Mouse (Mus musculus) CH12.LX (cell line): Measurements from ENCODE around the gene Lix1l. TPM values are rescaled to one million over a fixed set of nuclear protein-coding genes. Genes with fewer than 3 reads are reported as not detected.
A peak's percentile ranks its signal among the peaks of the same experiment; 100 is the strongest.

Experiments used
- DNase-seq: peaks from one replicate; pipeline ENCODE4 v3.0.0-alpha.2; 2013; ENCODE audit errors: extremely low read depth
- H3K27ac ChIP-seq: 2 replicates; pipeline ENCODE4 v1.5.1; 2012; ENCODE audit warnings: low read depth, mild to moderate bottlenecking, control low read depth, moderate library complexity; ENCODE audit not compliant: insufficient read depth
- H3K27me3 ChIP-seq: replicated peaks from 2 replicates; pipeline ENCODE3; 2012; ENCODE audit warnings: inconsistent platforms
- H3K36me3 ChIP-seq, 2 experiments: replicated peaks in 1 of 2; 2 replicates each; pipeline versions ENCODE3 to v1.6.1; 2012; ENCODE audit warnings: inconsistent platforms in 1 of 2, low read length in 1 of 2, mild to moderate bottlenecking in 1 of 2, mixed read lengths in 1 of 2, moderate library complexity in 1 of 2; ENCODE audit not compliant: control insufficient read depth in 1 of 2, insufficient read depth in 1 of 2
- H3K4me1 ChIP-seq, 2 experiments: 2 replicates each; pipeline ENCODE4 v1.6.1; 2012; ENCODE audit warnings: inconsistent platforms in 1 of 2, moderate library complexity in 1 of 2; ENCODE audit not compliant: insufficient read depth in 2 of 2, control insufficient read depth in 1 of 2
- H3K4me2 ChIP-seq: 2 replicates; pipeline ENCODE4 v1.6.1; 2012; ENCODE audit warnings: low read depth, mild to moderate bottlenecking, control low read depth; ENCODE audit not compliant: poor library complexity, insufficient read depth, severe bottlenecking
- H3K4me3 ChIP-seq, 3 experiments: fragments of 150-350 bp in 1 of 3; sonication (generic) in 1 of 3; replicated peaks in 1 of 3; 2 replicates each; pipeline versions ENCODE3 to v1.5.1; 2011 to 2012; ENCODE audit warnings: low read depth in 2 of 3, low read length in 2 of 3, mild to moderate bottlenecking in 2 of 3, moderate library complexity in 2 of 3, control low read depth in 1 of 3, improper control_type of control experiment in 1 of 3, inconsistent platforms in 1 of 3, mixed read lengths in 1 of 3; ENCODE audit not compliant: poor library complexity in 1 of 3
- H3K79me2 ChIP-seq: replicated peaks from 2 replicates; pipeline ENCODE4 v1.6.1; 2012; ENCODE audit warnings: mild to moderate bottlenecking, moderate library complexity; ENCODE audit not compliant: control insufficient read depth, poor library complexity, insufficient read depth, severe bottlenecking; ENCODE audit errors: extremely low read depth
- H3K9ac ChIP-seq: 2 replicates; pipeline ENCODE4 v1.6.1; 2012; ENCODE audit warnings: low read depth, mild to moderate bottlenecking, control low read depth, moderate library complexity; ENCODE audit not compliant: insufficient read depth
- H3K9me3 ChIP-seq: replicated peaks from 2 replicates; pipeline ENCODE3; 2012; ENCODE audit warnings: low read length, inconsistent platforms, mixed read lengths
- BHLHE40 ChIP-seq: IDR thresholded peaks from 2 replicates; pipeline ENCODE4 v1.6.1; 2011; ENCODE audit warnings: mild to moderate bottlenecking, low read depth, low read length, improper control_type of control experiment
- CTCF ChIP-seq, 2 experiments: IDR thresholded peaks in 1 of 2; conservative IDR thresholded peaks in 1 of 2; 2 replicates each; pipeline ENCODE4 v1.5.1; 2011 to 2012; ENCODE audit warnings: low read depth in 2 of 2, low read length in 2 of 2, improper control_type of control experiment in 1 of 2, inconsistent platforms in 1 of 2, mild to moderate bottlenecking in 1 of 2, moderate library complexity in 1 of 2
- E2F4 ChIP-seq: IDR thresholded peaks from 2 replicates; pipeline ENCODE4 v1.6.1; 2011; ENCODE audit warnings: low read depth, low read length, improper control_type of control experiment; ENCODE audit not compliant: insufficient replicate concordance
- ELF1 ChIP-seq: IDR thresholded peaks from 2 replicates; pipeline ENCODE4 v1.6.1; 2014; ENCODE audit warnings: low read depth, mild to moderate bottlenecking, inconsistent platforms, low read length, improper control_type of control experiment
- ETS1 ChIP-seq: conservative IDR thresholded peaks from 2 replicates; pipeline ENCODE4 v1.6.1; 2012; ENCODE audit warnings: low read depth, mild to moderate bottlenecking, inconsistent platforms, low read length, improper control_type of control experiment, moderate library complexity
- GABPA ChIP-seq: IDR thresholded peaks from 2 replicates; pipeline ENCODE4 v1.6.1; 2012; ENCODE audit warnings: low read depth, low read length, improper control_type of control experiment, inconsistent platforms; ENCODE audit not compliant: insufficient replicate concordance
- IRF4 ChIP-seq: IDR thresholded peaks from 2 replicates; pipeline ENCODE4 v1.6.1; 2014; ENCODE audit warnings: low read depth, mild to moderate bottlenecking, inconsistent platforms, low read length, improper control_type of control experiment
- JUN ChIP-seq: IDR thresholded peaks from 2 replicates; pipeline ENCODE4 v1.6.1; 2011; ENCODE audit warnings: low read depth, mild to moderate bottlenecking, low read length, improper control_type of control experiment, moderate library complexity; ENCODE audit not compliant: insufficient read depth
- KAT2A ChIP-seq: IDR thresholded peaks from 2 replicates; pipeline ENCODE4 v1.6.1; 2012; ENCODE audit warnings: low read length, improper control_type of control experiment, inconsistent platforms; ENCODE audit not compliant: insufficient replicate concordance
- MAFK ChIP-seq: IDR thresholded peaks from 2 replicates; pipeline ENCODE4 v1.6.1; 2011; ENCODE audit warnings: low read length, improper control_type of control experiment; ENCODE audit not compliant: insufficient replicate concordance
- MAX ChIP-seq: IDR thresholded peaks from 2 replicates; pipeline ENCODE4 v1.6.1; 2011; ENCODE audit warnings: low read length, improper control_type of control experiment
- MAZ ChIP-seq: IDR thresholded peaks from 2 replicates; pipeline ENCODE4 v1.6.1; 2012; ENCODE audit warnings: low read depth, mild to moderate bottlenecking, inconsistent platforms, low read length, improper control_type of control experiment, moderate library complexity
- MXI1 ChIP-seq: IDR thresholded peaks from 2 replicates; pipeline ENCODE4 v1.6.1; 2011; ENCODE audit warnings: mild to moderate bottlenecking, low read depth, low read length, improper control_type of control experiment
- MYC ChIP-seq: IDR thresholded peaks from 2 replicates; pipeline ENCODE4 v1.6.1; 2011; ENCODE audit warnings: low read depth, mild to moderate bottlenecking, improper control_type of control experiment, low read length
- NELFE ChIP-seq: IDR thresholded peaks from 2 replicates; pipeline ENCODE4 v1.6.1; 2011; ENCODE audit warnings: low read depth, low read length, improper control_type of control experiment
- POLR2A ChIP-seq: IDR thresholded peaks from 2 replicates; pipeline ENCODE4 v1.6.1; 2011; ENCODE audit warnings: low read depth, mild to moderate bottlenecking, improper control_type of control experiment, low read length
- POLR2AphosphoS2 ChIP-seq: IDR thresholded peaks from 2 replicates; pipeline ENCODE4 v1.6.1; 2011; ENCODE audit warnings: low read depth, low read length, improper control_type of control experiment
- RAD21 ChIP-seq: IDR thresholded peaks from 2 replicates; pipeline ENCODE4 v1.6.1; 2011; ENCODE audit warnings: low read depth, mild to moderate bottlenecking, low read length, improper control_type of control experiment, moderate library complexity
- RCOR1 ChIP-seq: conservative IDR thresholded peaks from 2 replicates; pipeline ENCODE4 v1.6.1; 2012; ENCODE audit warnings: low read depth, mild to moderate bottlenecking, inconsistent platforms, low read length, improper control_type of control experiment
- SMC3 ChIP-seq: IDR thresholded peaks from 2 replicates; pipeline ENCODE4 v1.6.1; 2011; ENCODE audit warnings: low read depth, low read length, improper control_type of control experiment
- TBP ChIP-seq: conservative IDR thresholded peaks from 2 replicates; pipeline ENCODE4 v1.6.1; 2011; ENCODE audit warnings: low read depth, low read length, improper control_type of control experiment
- TCF12 ChIP-seq: IDR thresholded peaks from 2 replicates; pipeline ENCODE4 v1.6.1; 2014; ENCODE audit warnings: low read depth, mild to moderate bottlenecking, inconsistent platforms, low read length, improper control_type of control experiment
- UBTF ChIP-seq: IDR thresholded peaks from 2 replicates; pipeline ENCODE4 v1.6.1; 2012; ENCODE audit warnings: low read depth, mild to moderate bottlenecking, inconsistent platforms, low read length, improper control_type of control experiment, moderate library complexity
- USF1 ChIP-seq: IDR thresholded peaks from 2 replicates; pipeline ENCODE4 v1.6.1; 2014; ENCODE audit warnings: low read depth, mild to moderate bottlenecking, inconsistent platforms, low read length, improper control_type of control experiment
- USF2 ChIP-seq: conservative IDR thresholded peaks from 2 replicates; pipeline ENCODE4 v1.6.1; 2011; ENCODE audit warnings: low read depth, low read length, improper control_type of control experiment
- ZC3H11A ChIP-seq: IDR thresholded peaks from 2 replicates; pipeline ENCODE4 v1.6.1; 2012; ENCODE audit warnings: low read depth, mild to moderate bottlenecking, inconsistent platforms, low read length, improper control_type of control experiment
- ZMIZ1 ChIP-seq: IDR thresholded peaks from 2 replicates; pipeline ENCODE4 v1.6.1; 2012; ENCODE audit warnings: low read depth, mild to moderate bottlenecking, inconsistent platforms, low read length, improper control_type of control experiment
- ZNF384 ChIP-seq: IDR thresholded peaks from 2 replicates; pipeline ENCODE4 v1.6.1; 2012; ENCODE audit warnings: low read depth, low read length, improper control_type of control experiment, inconsistent platforms
- dilution Hi-C: fragments of 300-500 bp; cut with MboI; formaldehyde crosslinking; loops from 2 replicates; pipeline ENCODE4 v1.14.3; 2020; ENCODE audit warnings: low sequenced_read_pairs; ENCODE audit not compliant: extremely low pct_unique_long_range_greater_than_20kb, extremely low pct_ligation_motif_present
- in situ Hi-C: fragments of 300-500 bp; cut with MboI; formaldehyde crosslinking; loops from 3 replicates; pipeline ENCODE4 v1.14.3; 2019; ENCODE audit warnings: low sequenced_read_pairs, low pct_ligation_motif_present, low pct_unique_long_range_greater_than_20kb, mixed read lengths
- polyA plus RNA-seq: library from polyadenylated mRNA; unstranded; fragments of >175 nt; gene quantifications from 2 replicates; pipeline ENCODE4 v1.2.1, GENCODE M21; 2012; ENCODE audit warnings: low read depth; ENCODE audit not compliant: insufficient read length
- total RNA-seq, 2 experiments: library from RNA; depleted of rRNA; stranded (reverse); fragments of 300-350 nt in 1 of 2; fragments of >200 nt in 1 of 2; gene quantifications; 2 replicates each; pipeline ENCODE4 v1.2.3; 2012 to 2014

Lix1l gene
- total RNA-seq (2012; rRNA removed) (2.9 and 4.5 TPM in 2 replicates), total RNA-seq (2014; rRNA removed) (3.7 and 4.6 TPM in 2 replicates), polyA plus RNA-seq (4.0 and 4.7 TPM in 2 replicates)

DNA sequence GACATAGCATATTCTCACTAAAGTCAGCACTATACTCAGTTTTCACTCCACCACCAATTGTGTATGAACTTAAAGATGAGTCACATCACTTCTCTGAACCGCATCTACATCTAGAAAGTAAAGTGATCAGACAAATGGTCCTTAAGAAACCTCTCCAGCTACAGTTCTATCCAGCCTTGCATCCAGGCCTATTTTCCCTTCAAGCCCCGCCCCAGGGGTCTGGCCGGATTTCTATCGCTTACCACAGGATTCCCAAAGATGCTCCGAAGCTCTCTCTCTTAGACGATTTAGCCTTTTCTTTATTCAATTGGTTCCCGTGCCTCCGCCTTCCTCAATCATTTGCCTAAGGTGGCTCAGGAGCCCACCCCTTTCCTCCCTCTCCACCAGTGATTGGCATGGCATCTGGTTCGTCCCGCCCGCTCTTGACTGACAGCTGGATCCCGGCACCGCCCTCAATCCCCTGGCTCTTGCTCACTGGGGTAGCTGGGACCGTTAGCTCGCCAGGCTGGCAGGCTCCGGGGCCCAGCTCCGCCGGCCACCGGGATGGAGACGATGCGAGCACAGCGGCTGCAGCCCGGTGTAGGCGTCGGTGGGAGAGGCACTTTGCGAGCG, at the start of gene Lix1l:
TSS of gene Lix1l (plus strand) at position 511 of the 612 bp plus-strand sequence.
- no peak within 1 kb of the TSS for H3K27ac ChIP-seq
- no peaks in the 10 kb centered on the region for H3K27me3 ChIP-seq
- in situ Hi-C loops = no loop called here
- peaks cover 0 to 19% of the 10 kb centered on the region in 2 experiments for H3K36me3 ChIP-seq
- peak within 1 kb of the TSS; percentile 83 for H3K4me2 ChIP-seq
- H3K9ac ChIP-seq = peak within 1 kb of the TSS; percentile 71
- no peaks in the 10 kb centered on the region for H3K79me2 ChIP-seq
- DNase-seq = peak; percentile 93
- TF ChIP-seq ZMIZ1 = peak; percentile 58; the same call in 1 of the 2 replicates
- TF ChIP-seq TCF12 = 0 out of 2 replicates have a peak, but pooled peaks have one; percentile 18
- TF ChIP-seq ELF1 = peak; percentile 64
- peak; percentile 63 for TF ChIP-seq POLR2A
- peak; percentile 11; the same call in 1 of the 2 replicates for TF ChIP-seq IRF4
- TF ChIP-seq CTCF (conservative IDR thresholded peaks at IDR 0.05 in 1 of 2, IDR thresholded peaks at IDR 0.05 in 1 of 2; ENCODE audit: low read depth in 2 of 2, low read length in 2 of 2) = no peak
- TF ChIP-seq GABPA = no peak
- no peak for TF ChIP-seq USF2
- peak; percentile 1; the same call in 1 of the 2 replicates for TF ChIP-seq MXI1
- TF ChIP-seq BHLHE40 = no peak
- no peak for TF ChIP-seq SMC3
- TF ChIP-seq UBTF = 0 out of 2 replicates have a peak, but pooled peaks have one; percentile 64
- TF ChIP-seq TBP = no peak
- TF ChIP-seq ETS1 = no peak
- TF ChIP-seq USF1 = no peak
- TF ChIP-seq, all 38 proteins: peak for 7
- H3K9me3 ChIP-seq = peaks cover 14% of the 10 kb centered on the region
- dilution Hi-C loops = no loop called here
- peaks cover 4 to 20% of the 10 kb centered on the region in 2 experiments; a peak in 2 of 4 replicates for H3K4me1 ChIP-seq
- peak within 1 kb of the TSS; percentile 60 to 61 (median 61) for H3K4me3 ChIP-seq

DNA sequence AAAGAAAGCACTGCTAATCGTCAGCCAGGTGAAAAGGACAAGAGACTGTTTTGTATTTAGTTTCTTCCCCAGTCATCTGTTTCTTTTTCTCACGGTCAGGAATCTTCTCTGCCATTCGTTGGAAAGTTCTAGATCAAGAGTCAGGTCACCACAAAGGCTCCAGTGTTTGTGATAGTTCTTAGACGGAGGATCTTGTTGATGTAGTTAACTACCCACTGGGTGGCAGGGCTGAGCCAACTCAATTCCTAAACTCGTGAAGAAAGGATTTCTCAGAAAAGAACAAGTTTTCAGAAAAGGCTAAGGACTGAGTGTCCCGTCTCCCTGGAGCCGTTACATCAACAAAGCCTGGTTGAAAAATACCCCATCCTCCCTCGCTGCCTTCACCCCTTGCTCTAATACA, 49.7 kb upstream of the Lix1l start:
- Histone ChIP-seq H3K4me2 (peak overlapping the region; percentile 59), H3K79me2 (no peaks in the 10 kb centered on the region), H3K36me3 (no peaks in the 10 kb centered on the region), H3K27me3 (no peaks in the 10 kb centered on the region), H3K4me1 (peaks cover 15 to 51% of the 10 kb centered on the region in 2 experiments), H3K4me3 (no peak overlapping the region), H3K9me3 (no peaks in the 10 kb centered on the region), H3K9ac (peak overlapping the region; percentile 34; the same call in 1 of the 2 replicates), H3K27ac (no peak overlapping the region)
- peak; percentile 75 for DNase-seq
- in situ Hi-C loops = no loop called here
- dilution Hi-C loops = no loop called here
- no peak for TF ChIP-seq KAT2A
- 0 out of 2 replicates have a peak, but pooled peaks have one; percentile 37 for TF ChIP-seq IRF4
- no peak for TF ChIP-seq USF1
- 0 out of 2 replicates have a peak, but pooled peaks have one; percentile 24 for TF ChIP-seq BHLHE40
- TF ChIP-seq MAZ = 0 out of 2 replicates have a peak, but pooled peaks have one; percentile 53
- 0 out of 2 replicates have a peak, but pooled peaks have one; percentile 40 for TF ChIP-seq TBP
- TF ChIP-seq E2F4 = no peak
- no peak for TF ChIP-seq ZMIZ1
- TF ChIP-seq RAD21 = peak; percentile 75
- no peak for TF ChIP-seq JUN
- TF ChIP-seq USF2 = no peak
- peak; percentile 22; the same call in 1 of the 2 replicates for TF ChIP-seq ZNF384
- no peak for TF ChIP-seq RCOR1
- 0 out of 2 replicates have a peak, but pooled peaks have one; percentile 14 for TF ChIP-seq ELF1
- TF ChIP-seq ETS1 = peak; percentile 27; the same call in 1 of the 2 replicates
- TF ChIP-seq TCF12 = no peak
- peak; percentile 23; the same call in 1 of the 2 replicates for TF ChIP-seq ZC3H11A
- no peak for TF ChIP-seq POLR2AphosphoS2
- TF ChIP-seq MYC = peak; percentile 51; the same call in 1 of the 2 replicates
- TF ChIP-seq MAFK = peak; percentile 35; the same call in 1 of the 2 replicates
- 0 out of 2 replicates have a peak, but pooled peaks have one; percentile 20 for TF ChIP-seq NELFE
- peak; percentile 52; the same call in 1 of the 2 replicates for TF ChIP-seq MAX
- TF ChIP-seq CTCF (conservative IDR thresholded peaks at IDR 0.05 in 1 of 2, IDR thresholded peaks at IDR 0.05 in 1 of 2; ENCODE audit: low read depth in 2 of 2, low read length in 2 of 2) = peak in 1 of 2 experiments; percentile 87; a peak in 2 of 4 replicates
